Comparison of ENCODE assay signal across 10 mouse cellular contexts in the genomic region with DNA sequence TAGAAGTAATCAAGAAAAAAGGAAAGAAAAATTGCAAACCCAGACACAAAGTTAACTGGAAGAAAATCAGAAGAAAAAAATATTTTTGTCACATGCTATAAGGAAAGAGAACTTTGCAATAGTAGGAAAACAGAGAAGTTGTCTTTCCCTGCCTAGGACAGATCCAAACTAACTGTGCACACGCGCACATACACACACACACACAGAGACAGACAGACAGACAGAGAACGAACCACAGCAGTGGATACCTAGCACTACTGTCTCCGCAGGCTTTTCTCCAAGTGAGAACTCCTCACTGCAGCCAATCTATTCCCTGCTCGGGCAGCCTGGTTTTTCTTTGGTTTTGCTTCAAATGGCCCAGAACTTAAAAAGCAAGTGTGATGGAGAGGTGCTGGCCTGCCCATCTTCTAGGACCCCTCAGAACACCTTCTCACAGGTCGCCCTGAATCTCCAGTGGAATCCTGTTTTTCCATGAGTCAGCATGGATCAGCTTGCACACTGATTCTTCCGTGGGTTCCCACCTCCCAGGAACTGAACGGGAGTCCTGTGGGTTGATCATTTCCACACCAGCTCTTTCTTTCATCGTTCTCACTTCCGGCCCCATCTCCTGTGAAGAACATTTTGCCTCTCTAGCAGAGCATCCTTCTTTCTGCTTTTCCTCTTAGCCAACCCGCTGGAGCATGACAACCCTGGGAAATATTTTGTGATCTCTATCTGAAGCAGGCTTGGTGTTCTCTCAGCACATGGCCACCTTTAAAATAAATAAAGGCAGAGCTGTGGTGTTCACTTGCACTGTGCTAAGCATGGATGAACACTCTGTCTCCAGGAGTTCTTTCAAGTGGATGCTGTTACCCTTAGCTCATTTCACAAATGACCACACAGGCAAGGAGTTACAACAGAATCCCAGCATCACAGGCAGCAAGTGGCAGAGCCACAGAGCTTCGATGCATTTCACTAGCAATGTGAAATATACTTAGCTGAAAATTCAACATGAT.
DNase-seq lines count a peak whose midpoint lies in the region; ATAC-seq and TF ChIP-seq lines count a peak whose summit lies in the region.
"Had no signal": no experiment of that assay in that cellular context is flagged by ENCODE, and none has a peak within 500 bp of the region (broad histone marks: within the 10 kb centered on the region; RNA-seq: fewer than 3 reads in every experiment).

No protein-coding gene starts in this region.

- no peak for DNase-seq in gastrocnemius, adult 2 months
- no peak for DNase-seq in gastrocnemius, postnatal 36 days
- no peak for DNase-seq in liver, embryonic 11.5 days (ENCODE audit: low spot score)
- DNase-seq in urinary bladder, postnatal 4 days (ENCODE audit: low spot score in 2 of 2): no peak
- DNase-seq in testis, postnatal 14 days (ENCODE audit: low spot score): no peak
- DNase-seq: embryo, embryonic 11 days had no signal

- H3K27me3 ChIP-seq in liver, embryonic 12.5 days (replicated peaks): no peaks in the 10 kb centered on the region
- no peaks in the 10 kb centered on the region for H3K27me3 ChIP-seq in liver, embryonic 11.5 days (replicated peaks; ENCODE audit: control insufficient read depth, insufficient read depth, low read length)
- H3K27me3 ChIP-seq: neural tube, embryonic 12.5 days had no signal

- intact Hi-C loops in gastrocnemius, adult 2 months (cut with DNase I): no loop called here
- intact Hi-C loops in gastrocnemius, postnatal 36 days (cut with DNase I): no loop called here

- H3K4me1 ChIP-seq in liver, embryonic 12.5 days: peaks cover 16% of the 10 kb centered on the region
- H3K4me1 ChIP-seq in liver, embryonic 11.5 days (replicated peaks; ENCODE audit: control insufficient read depth, insufficient read depth, low read length): peaks cover 11% of the 10 kb centered on the region; the same call in 1 of the 2 replicates
- peaks cover 30% of the 10 kb centered on the region for H3K4me1 ChIP-seq in embryonic fibroblast, embryonic 13.5 days (ENCODE audit: control insufficient read depth, insufficient read depth, low read length)
- H3K4me1 ChIP-seq: neural tube, embryonic 12.5 days had no signal

- no peaks in the 10 kb centered on the region for H3K9me3 ChIP-seq in liver, embryonic 12.5 days (replicated peaks)
- no peaks in the 10 kb centered on the region for H3K9me3 ChIP-seq in liver, embryonic 11.5 days (ENCODE audit: control insufficient read depth, low read length)
- H3K9me3 ChIP-seq: neural tube, embryonic 12.5 days had no signal

- TF ChIP-seq CTCF in gastrocnemius, adult 2 months (IDR thresholded peaks at IDR 0.05): no peak
- no peak for TF ChIP-seq CTCF in embryonic fibroblast, embryonic 13.5 days (IDR thresholded peaks at IDR 0.05; ENCODE audit: borderline replicate concordance, insufficient read depth, low read length)

- no peak overlapping the region for H3K9ac ChIP-seq in liver, embryonic 12.5 days
- no peak overlapping the region for H3K9ac ChIP-seq in liver, embryonic 11.5 days (ENCODE audit: low read depth, low read length)
- H3K9ac ChIP-seq: neural tube, embryonic 12.5 days had no signal

- WGBS in liver, embryonic 12.5 days (ENCODE audit: insufficient replicate concordance): 69% methylated on average over 12 of the region's 12 CpGs
- 82% methylated on average over 12 of the region's 12 CpGs for WGBS in liver, embryonic 11.5 days
- WGBS in macrophage (ENCODE audit: missing documents): 38% methylated on average over 12 of the region's 12 CpGs

- H3K79me2 ChIP-seq in macrophage (ENCODE audit: inconsistent target): no peaks in the 10 kb centered on the region

- 0 out of 2 replicates have a peak overlapping the region, but pooled peaks have one; percentile 16 for H3K4me2 ChIP-seq in liver, embryonic 12.5 days
- no peak overlapping the region for H3K4me2 ChIP-seq in liver, embryonic 11.5 days
- H3K4me2 ChIP-seq: neural tube, embryonic 12.5 days had no signal

- H3K4me3 ChIP-seq in gastrocnemius, adult 2 months: peak overlapping the region; percentile 63
- no peak overlapping the region for H3K4me3 ChIP-seq in liver, embryonic 12.5 days
- no peak overlapping the region for H3K4me3 ChIP-seq in liver, embryonic 11.5 days (ENCODE audit: low read depth, low read length)
- H3K4me3 ChIP-seq in embryonic fibroblast, embryonic 13.5 days (ENCODE audit: insufficient read depth, low read length): peak overlapping the region; percentile 10; the same call in 1 of the 2 replicates
- peak overlapping the region; percentile 26 for H3K4me3 ChIP-seq in macrophage (ENCODE audit: inconsistent target)
- H3K4me3 ChIP-seq: neural tube, embryonic 12.5 days had no signal

- ATAC-seq in liver, embryonic 12.5 days: no peak
- ATAC-seq in liver, embryonic 11.5 days (replicated peaks; ENCODE audit: low FRiP score): no peak

- no peak for TF ChIP-seq POLR2A in embryonic fibroblast, embryonic 13.5 days (IDR thresholded peaks at IDR 0.05; ENCODE audit: low read depth, low read length)

- no peaks in the 10 kb centered on the region for H3K36me3 ChIP-seq in liver, embryonic 12.5 days
- H3K36me3 ChIP-seq in liver, embryonic 11.5 days (ENCODE audit: control insufficient read depth, insufficient read depth, low read length): no peaks in the 10 kb centered on the region
- H3K36me3 ChIP-seq in macrophage (ENCODE audit: inconsistent target): no peaks in the 10 kb centered on the region
- H3K36me3 ChIP-seq: neural tube, embryonic 12.5 days had no signal

- peak overlapping the region; percentile 85 for H3K27ac ChIP-seq in gastrocnemius, adult 2 months
- H3K27ac ChIP-seq in liver, embryonic 12.5 days: no peak overlapping the region
- no peak overlapping the region for H3K27ac ChIP-seq in liver, embryonic 11.5 days (ENCODE audit: low read depth, low read length)
- H3K27ac ChIP-seq in embryonic fibroblast, embryonic 13.5 days (ENCODE audit: insufficient read depth, low read length): peak overlapping the region; percentile 51
- peak overlapping the region; percentile 68 for H3K27ac ChIP-seq in macrophage
- H3K27ac ChIP-seq: neural tube, embryonic 12.5 days had no signal

Comparison
In these comparisons a context has a peak if more than half of its experiments do, and no peak if none do; other contexts are left out.
1. H3K27ac ChIP-seq: peak in gastrocnemius, adult 2 months (single experiment), embryonic fibroblast, embryonic 13.5 days (single experiment) and macrophage (single experiment); none in liver, embryonic 12.5 days (single experiment) and liver, embryonic 11.5 days (single experiment).
2. H3K4me3 ChIP-seq: peak in gastrocnemius, adult 2 months (single experiment), embryonic fibroblast, embryonic 13.5 days (single experiment) and macrophage (single experiment); none in liver, embryonic 12.5 days (single experiment) and liver, embryonic 11.5 days (single experiment).